Mouse (Mus musculus) cerebellum, adult 2 months (tissue): ENCODE data around the gene Ndrg2.

Experiments
- CTCF ChIP-seq: fragments of 200-500 bp; IDR thresholded peaks from 2 replicates; pipeline ENCODE4 v1.5.1; 2011; ENCODE audit warnings: low read depth, mild to moderate bottlenecking, control low read depth, low read length, moderate library complexity, borderline replicate concordance; ENCODE audit not compliant: insufficient read depth
- POLR2A ChIP-seq: fragments of 200-500 bp; IDR thresholded peaks from 2 replicates; pipeline ENCODE4 v1.6.1; 2011; ENCODE audit warnings: low read length, control low read depth, borderline replicate concordance; ENCODE audit not compliant: insufficient read depth

DNA sequence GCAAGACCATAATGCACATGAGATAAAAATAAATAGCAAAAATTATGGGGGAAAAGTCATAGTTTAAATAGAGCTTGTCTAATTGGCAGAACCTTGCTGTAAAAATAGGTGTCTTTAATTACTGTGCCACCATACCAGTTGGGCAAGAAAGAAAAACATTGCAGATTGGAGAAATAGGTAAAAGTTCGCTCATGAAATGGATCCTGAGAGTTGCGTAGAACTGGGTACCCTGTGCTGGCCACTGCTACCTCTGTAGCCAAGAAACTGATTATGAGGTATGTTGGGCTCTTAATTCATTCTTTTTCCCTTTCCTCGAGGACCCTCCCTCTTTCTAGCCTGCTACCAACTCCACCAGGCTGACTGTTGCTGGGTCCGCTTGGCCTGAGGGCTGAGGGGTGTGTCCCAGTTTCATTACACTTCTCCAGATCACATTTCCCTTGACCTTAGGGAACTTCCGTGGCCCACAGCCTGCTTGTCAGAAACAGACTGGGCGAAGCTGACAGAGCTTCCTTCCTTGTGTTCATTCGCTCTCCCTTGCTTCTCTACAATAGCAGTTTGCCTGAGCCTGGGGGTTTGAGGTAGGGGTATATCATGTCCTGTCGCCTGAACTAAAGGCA lies 27.1 kb upstream of the Ndrg2 start:
- TF ChIP-seq CTCF = no peak
- no peak for TF ChIP-seq POLR2A
